Mouse (Mus musculus): Measurements from ENCODE around the gene C1ra.

DNA sequence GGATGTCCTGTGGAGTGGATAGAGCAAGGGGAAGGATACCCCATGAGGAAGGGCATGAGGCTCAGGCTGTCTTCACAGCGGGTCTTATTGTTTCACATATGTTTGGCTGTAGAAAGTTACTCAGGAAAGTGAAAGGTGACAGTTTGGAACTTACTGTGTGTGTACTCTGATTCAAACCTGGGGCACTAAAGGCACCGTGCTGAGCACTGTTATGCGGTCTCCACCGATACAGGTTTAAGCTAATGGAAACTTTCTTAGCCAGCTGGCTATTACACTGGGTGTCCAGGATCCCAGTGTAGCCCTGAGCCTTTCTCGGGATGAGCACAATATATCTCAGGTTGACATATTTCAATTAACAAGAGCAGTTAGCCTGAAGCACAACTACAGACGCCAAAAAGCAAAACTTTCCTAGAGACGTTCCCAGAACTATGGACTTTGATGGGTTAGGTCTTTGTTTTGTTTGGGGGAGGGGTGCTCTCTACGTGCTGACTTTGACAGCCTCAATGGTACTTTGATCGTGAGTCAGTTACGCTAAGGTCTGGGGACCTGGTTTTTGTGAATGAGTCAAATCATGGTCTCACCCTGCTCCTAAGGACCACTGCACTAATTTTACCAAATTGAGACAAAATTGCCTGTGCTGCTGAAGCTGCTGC lies 12.2 kb upstream of the C1ra start:
- TF ChIP-seq POLR2A (IDR thresholded peaks at IDR 0.05; ENCODE audit: borderline replicate concordance, control insufficient read depth, low read depth, low read length): no peak
- TF ChIP-seq CTCF (IDR thresholded peaks at IDR 0.05; ENCODE audit: control insufficient read depth, insufficient read depth, low read length): no peak
